Mouse (Mus musculus) mature B cell (primary cell): ENCODE measurements around the gene Sbf2.

Experiments used
- in situ Hi-C: fragments of 300-500 bp; cut with MboI; formaldehyde crosslinking; loops from 2 replicates; pipeline ENCODE4 v1.14.3; 2019

The Sbf2 gene

GRCm38 (mm10) chr7:110309246-110309645 is 305.5 kb downstream of the Sbf2 start:
- in situ Hi-C loops: no loop called here

- in situ Hi-C loops: no loop called here
Observed at GRCm38 (mm10) chr7:110307741-110308140, 307.0 kb downstream of the Sbf2 start.

- in situ Hi-C loops: no loop called here
Observed at GRCm38 (mm10) chr7:110306281-110306680, 308.4 kb downstream of the Sbf2 start.

- in situ Hi-C loops: no loop called here
Observed at GRCm38 (mm10) chr7:110305486-110305885, 309.2 kb downstream of the Sbf2 start.

GRCm38 (mm10) chr7:110302886-110303285 is 311.8 kb downstream of the Sbf2 start:
- in situ Hi-C loops: no loop called here

GRCm38 (mm10) chr7:110298739-110299410 is 315.8 kb downstream of the Sbf2 start:
- in situ Hi-C loops: no loop called here

GRCm38 (mm10) chr7:110298090-110298489 is 316.6 kb downstream of the Sbf2 start:
- in situ Hi-C loops: no loop called here

GRCm38 (mm10) chr7:110297611-110298010 is 317.1 kb downstream of the Sbf2 start:
- in situ Hi-C loops: no loop called here

GRCm38 (mm10) chr7:110296889-110297603 is 317.7 kb downstream of the Sbf2 start:
- in situ Hi-C loops: no loop called here

- in situ Hi-C loops: loop anchor here (10.0 kb wide), 1 partner anchor 335 kb away; the partner anchor contains the start of gene Adm
Observed at GRCm38 (mm10) chr7:110289647-110290046, 325.1 kb downstream of the Sbf2 start.

GRCm38 (mm10) chr7:110288731-110289191 is 326.0 kb downstream of the Sbf2 start:
- in situ Hi-C loops: loop anchor here (10.0 kb wide), 1 partner anchor 336 kb away; the partner anchor contains the start of gene Adm

- in situ Hi-C loops: loop anchor here (10.0 kb wide), 1 partner anchor 337 kb away; the partner anchor contains the start of gene Adm
Observed at GRCm38 (mm10) chr7:110288191-110288604, 326.5 kb downstream of the Sbf2 start.

- in situ Hi-C loops: loop anchor here (10.0 kb wide), 1 partner anchor 337 kb away; the partner anchor contains the start of gene Adm
Observed at GRCm38 (mm10) chr7:110287476-110288071, 327.1 kb downstream of the Sbf2 start.

- in situ Hi-C loops: loop anchor here (10.0 kb wide), 1 partner anchor 338 kb away; the partner anchor contains the start of gene Adm
Observed at GRCm38 (mm10) chr7:110286838-110287475, 327.8 kb downstream of the Sbf2 start.

GRCm38 (mm10) chr7:110286198-110286732 is 328.5 kb downstream of the Sbf2 start:
- in situ Hi-C loops: loop anchor here (10.0 kb wide), 1 partner anchor 339 kb away; the partner anchor contains the start of gene Adm

- in situ Hi-C loops: loop anchor here (10.0 kb wide), 1 partner anchor 339 kb away; the partner anchor contains the start of gene Adm
Observed at GRCm38 (mm10) chr7:110285849-110286151, 328.9 kb downstream of the Sbf2 start.

GRCm38 (mm10) chr7:110285076-110285848 is 329.5 kb downstream of the Sbf2 start:
- in situ Hi-C loops: loop anchor here (10.0 kb wide), 1 partner anchor 340 kb away; the partner anchor contains the start of gene Adm

- in situ Hi-C loops: loop anchor here (10.0 kb wide), 1 partner anchor 341 kb away; the partner anchor contains the start of gene Adm
Observed at GRCm38 (mm10) chr7:110283484-110284275, 331.0 kb downstream of the Sbf2 start.

- in situ Hi-C loops: loop anchor here (10.0 kb wide), 1 partner anchor 342 kb away; the partner anchor contains the start of gene Adm
Observed at GRCm38 (mm10) chr7:110282797-110283196, 331.9 kb downstream of the Sbf2 start.
